Mouse (Mus musculus) limb, embryonic 14.5 days (tissue): ENCODE measurements around the gene Dvl1. TPM values are rescaled to one million over a fixed set of nuclear protein-coding genes. Genes with fewer than 3 reads are reported as not detected.

Experiments used
- ATAC-seq: fragments of 200-750 bp; cut with Nextera tagmentation; 2 replicates; pipeline ENCODE4 v1.8.0; 2017; ENCODE audit warnings: low read depth, moderate number of reproducible peaks, moderate TSS enrichment; ENCODE audit not compliant: low FRiP score
- DNase-seq: peaks from one replicate; pipeline ENCODE4 v3.0.0-alpha.2; 2015; ENCODE audit warnings: low spot score
- H3K27ac ChIP-seq: fragments of 300-500 bp; sonication (generic); replicated peaks from 2 replicates; pipeline ENCODE4 v1.5.1; 2014; ENCODE audit warnings: low read depth, mild to moderate bottlenecking, low read length, moderate library complexity, mixed read lengths
- H3K27me3 ChIP-seq: fragments of 300-500 bp; sonication (generic); 2 replicates; pipeline ENCODE4 v1.6.1; 2014; ENCODE audit warnings: low read length, mixed read lengths; ENCODE audit not compliant: control insufficient read depth, insufficient read depth
- H3K36me3 ChIP-seq: fragments of 300-500 bp; sonication (generic); 2 replicates; pipeline ENCODE4 v1.6.1; 2014; ENCODE audit warnings: mild to moderate bottlenecking, low read length, moderate library complexity, mixed read lengths; ENCODE audit not compliant: control insufficient read depth, insufficient read depth
- H3K4me1 ChIP-seq: fragments of 300-500 bp; sonication (generic); 2 replicates; pipeline ENCODE4 v1.6.1; 2014; ENCODE audit warnings: antibody characterized with exemption, low read length, mixed read lengths; ENCODE audit not compliant: control insufficient read depth, insufficient read depth
- H3K4me2 ChIP-seq: fragments of 300-500 bp; sonication (generic); replicated peaks from 2 replicates; pipeline ENCODE4 v1.6.1; 2014; ENCODE audit warnings: low read depth, mild to moderate bottlenecking, low read length, moderate library complexity; ENCODE audit not compliant: severe bottlenecking
- H3K4me3 ChIP-seq: fragments of 300-500 bp; sonication (generic); replicated peaks from 2 replicates; pipeline ENCODE4 v1.5.1; 2014; ENCODE audit warnings: low read length
- H3K9ac ChIP-seq: fragments of 300-500 bp; sonication (generic); 2 replicates; pipeline ENCODE4 v1.6.1; 2014; ENCODE audit warnings: mild to moderate bottlenecking, low read depth, low read length, moderate library complexity; ENCODE audit not compliant: severe bottlenecking
- H3K9me3 ChIP-seq: fragments of 300-500 bp; sonication (generic); 2 replicates; pipeline ENCODE4 v1.6.1; 2016; ENCODE audit warnings: low read length; ENCODE audit not compliant: control insufficient read depth
- POLR2A ChIP-seq: fragments of 200-500 bp; IDR thresholded peaks from 2 replicates; pipeline ENCODE4 v1.8.0; 2012; ENCODE audit warnings: inconsistent platforms, mild to moderate bottlenecking, moderate library complexity, borderline replicate concordance; ENCODE audit not compliant: insufficient read depth, insufficient read length; ENCODE audit errors: extremely low read depth
- WGBS: fragments of 180-500 bp; shearing (Covaris S2); extraction: QIAGEN DNeasy Blood & Tissue Kit; methylation state at CpG from one replicate; pipeline ENCODE4 v1.1.7; 2014; 5-methylcytosine and 5-hydroxymethylcytosine counted together
- polyA plus RNA-seq, 2 experiments: library from polyadenylated mRNA; depleted of rRNA in 1 of 2; stranded (reverse) in 1 of 2; unstranded in 1 of 2; fragments of >200 nt; fragmentation: Nextera tagmentation in 1 of 2; extraction: Ambion mirVana in 1 of 2; gene quantifications; 2 replicates each; pipeline versions ENCODE4 v1.2.1 to v1.2.3; 2012 to 2014

Gene Dvl1
- polyA plus RNA-seq, 2 experiments: 17.4 to 92.9 TPM

DNA sequence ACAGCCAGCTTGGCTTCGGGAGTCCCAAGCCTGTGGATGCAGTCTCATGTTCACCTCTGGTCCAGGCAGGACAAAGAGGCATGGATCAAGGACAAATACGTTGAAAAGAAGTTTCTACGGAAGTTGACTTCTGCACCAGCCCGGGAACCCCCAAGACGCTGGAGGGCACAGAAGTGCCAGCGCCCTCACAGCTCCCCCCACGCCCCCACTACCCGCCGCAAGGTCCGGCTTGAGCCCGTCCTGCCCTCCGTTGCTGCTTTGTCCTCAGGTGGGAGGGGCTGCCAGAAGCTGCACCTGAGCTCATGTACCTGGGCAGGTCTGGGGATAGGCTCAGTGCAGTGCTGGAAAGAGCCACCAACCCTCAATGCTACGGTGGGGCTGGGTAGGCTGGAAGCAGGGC is 56.0 kb downstream of the Dvl1 start:
- H3K4me1 ChIP-seq: no peaks in the 10 kb centered on the region
- H3K36me3 ChIP-seq: peaks cover 60% of the 10 kb centered on the region
- H3K27ac ChIP-seq: no peak overlapping the region
- no peak for TF ChIP-seq POLR2A
- ATAC-seq (no peak), DNase-seq (no peak)
- 90% methylated on average over 8 of the region's 13 CpGs for WGBS
- H3K4me2 ChIP-seq: no peak overlapping the region
- no peaks in the 10 kb centered on the region for H3K27me3 ChIP-seq
- no peak overlapping the region for H3K4me3 ChIP-seq
- no peaks in the 10 kb centered on the region for H3K9me3 ChIP-seq
- H3K9ac ChIP-seq: no peak overlapping the region

DNA sequence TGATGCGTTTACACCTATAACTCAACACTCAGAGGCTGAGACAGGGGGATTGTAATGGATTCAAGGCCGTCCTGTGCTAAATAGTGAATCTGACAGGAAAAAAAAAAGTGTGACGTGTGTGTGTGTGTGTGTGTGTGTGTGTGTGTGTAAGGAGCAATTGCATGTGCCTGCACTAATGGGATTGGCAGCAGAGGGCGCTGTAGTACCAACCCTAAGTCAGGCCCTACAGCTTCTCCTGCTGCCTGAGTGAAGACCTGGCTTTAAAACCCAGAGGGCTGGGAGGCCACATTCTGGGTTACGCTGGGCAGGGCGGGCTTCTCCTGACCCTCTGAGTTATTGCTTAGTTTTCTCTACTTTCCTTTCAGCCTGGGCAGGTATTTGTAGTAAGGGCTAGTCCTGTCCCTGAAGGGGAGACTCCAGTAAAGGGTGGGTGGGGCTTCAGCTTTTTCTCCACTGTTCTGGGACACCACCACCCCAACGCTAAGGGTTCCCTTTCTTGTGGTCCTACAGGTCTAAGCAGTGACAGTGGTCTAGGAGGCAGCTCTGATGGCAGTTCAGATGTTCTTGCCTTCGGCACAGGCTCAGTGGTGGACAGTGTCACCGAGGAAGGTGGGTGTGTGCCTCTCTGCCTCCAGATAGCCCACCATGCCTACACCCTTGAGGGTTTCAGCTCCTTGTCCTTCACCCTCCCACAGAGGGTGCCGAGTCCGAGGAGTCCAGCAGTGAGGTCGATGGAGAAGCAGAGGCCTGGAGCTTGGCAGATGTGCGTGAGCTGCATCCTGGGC is 57.3 kb downstream of the Dvl1 start:
- H3K27me3 ChIP-seq: no peaks in the 10 kb centered on the region
- H3K4me3 ChIP-seq: no peak overlapping the region
- no peak for TF ChIP-seq POLR2A
- H3K9me3 ChIP-seq: no peaks in the 10 kb centered on the region
- no peak overlapping the region for H3K9ac ChIP-seq
- peaks cover 47% of the 10 kb centered on the region for H3K36me3 ChIP-seq
- DNase-seq (no peak), ATAC-seq (no peak)
- no peak overlapping the region for H3K4me2 ChIP-seq
- H3K27ac ChIP-seq: no peak overlapping the region
- no peaks in the 10 kb centered on the region for H3K4me1 ChIP-seq
- WGBS: 89% methylated on average over 13 of the region's 13 CpGs

DNA sequence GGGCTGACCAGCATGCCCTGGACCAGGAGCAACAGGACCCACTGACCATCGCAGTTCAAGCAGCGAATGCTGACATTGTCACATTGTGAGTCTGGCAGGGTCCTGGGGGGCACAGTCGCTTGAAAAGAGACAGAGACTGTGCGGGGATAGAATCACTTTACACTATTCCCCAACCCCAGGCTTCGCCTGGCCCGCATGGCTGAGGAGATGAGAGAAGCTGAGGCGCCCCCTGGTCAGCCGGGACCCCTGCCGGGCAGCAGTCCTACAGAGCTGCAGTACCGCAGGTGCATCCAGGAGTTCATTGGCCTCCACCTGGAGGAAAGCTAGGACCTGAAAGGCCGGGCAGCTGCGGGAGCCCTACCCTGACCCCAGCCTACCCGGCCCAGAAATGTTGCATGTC is 58.4 kb downstream of the Dvl1 start:
- Histone ChIP-seq H3K9me3 (no peaks in the 10 kb centered on the region), H3K36me3 (peaks cover 37% of the 10 kb centered on the region), H3K9ac (no peak overlapping the region), H3K4me2 (no peak overlapping the region), H3K27me3 (no peaks in the 10 kb centered on the region), H3K4me3 (no peak overlapping the region), H3K4me1 (no peaks in the 10 kb centered on the region), H3K27ac (no peak overlapping the region)
- ATAC-seq (no peak), DNase-seq (no peak)
- TF ChIP-seq POLR2A: no peak
- 89% methylated on average over 10 of the region's 13 CpGs for WGBS

DNA sequence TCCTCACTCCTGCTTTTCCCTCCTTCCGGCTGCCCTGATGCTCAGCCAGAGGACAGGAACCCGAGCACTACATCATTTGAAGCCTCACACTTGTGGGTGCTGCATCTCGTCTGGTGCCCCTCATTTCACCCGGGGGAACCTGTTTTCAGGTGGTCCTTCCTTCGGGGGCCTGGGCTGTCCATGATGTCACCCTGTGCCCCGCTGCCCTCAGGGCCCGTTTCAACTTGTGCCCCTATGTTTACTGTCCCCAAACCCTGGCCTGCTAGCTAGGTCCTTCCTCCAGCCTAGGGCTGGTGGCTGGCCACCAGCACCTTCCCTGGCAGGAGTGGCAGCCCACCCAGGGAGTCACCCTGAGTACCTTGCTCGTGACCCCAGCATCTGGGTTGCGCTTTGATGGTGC is 58.9 kb downstream of the Dvl1 start:
- Histone ChIP-seq H3K27ac (no peak overlapping the region), H3K4me3 (no peak overlapping the region), H3K4me1 (no peaks in the 10 kb centered on the region), H3K4me2 (no peak overlapping the region), H3K9me3 (no peaks in the 10 kb centered on the region), H3K9ac (no peak overlapping the region), H3K27me3 (no peaks in the 10 kb centered on the region), H3K36me3 (peaks cover 32% of the 10 kb centered on the region)
- TF ChIP-seq POLR2A: no peak
- no peak for DNase-seq
- ATAC-seq: no peak
- whole genome bisulfite sequencing: 77% methylated on average over 8 of the region's 9 CpGs

DNA sequence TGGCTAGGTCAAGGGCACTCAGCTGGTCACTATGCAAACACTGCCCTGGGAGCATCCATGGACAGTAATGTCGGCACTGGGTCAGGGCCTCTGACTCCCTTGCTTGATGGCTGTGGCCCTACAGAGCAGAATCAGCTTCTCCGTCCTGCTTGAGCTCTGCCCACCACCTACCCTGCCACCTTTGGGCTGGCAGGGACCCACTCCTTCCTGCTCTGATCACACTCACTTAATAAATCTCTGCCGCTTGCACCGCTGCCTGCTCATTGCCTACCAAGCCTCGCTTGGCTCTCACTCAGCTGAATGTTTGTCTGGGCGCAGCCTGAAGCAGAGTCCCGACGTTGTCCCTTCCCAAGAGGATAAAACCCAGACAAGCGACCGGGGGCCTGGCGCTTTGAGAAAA is 59.8 kb downstream of the Dvl1 start:
- Histone ChIP-seq H3K4me2 (no peak overlapping the region), H3K4me3 (no peak overlapping the region), H3K9ac (no peak overlapping the region), H3K27me3 (no peaks in the 10 kb centered on the region), H3K27ac (no peak overlapping the region), H3K4me1 (no peaks in the 10 kb centered on the region), H3K9me3 (no peaks in the 10 kb centered on the region), H3K36me3 (peaks cover 23% of the 10 kb centered on the region)
- no peak for ATAC-seq
- WGBS: 88% methylated on average over 11 of the region's 11 CpGs
- no peak for TF ChIP-seq POLR2A
- DNase-seq: no peak

DNA sequence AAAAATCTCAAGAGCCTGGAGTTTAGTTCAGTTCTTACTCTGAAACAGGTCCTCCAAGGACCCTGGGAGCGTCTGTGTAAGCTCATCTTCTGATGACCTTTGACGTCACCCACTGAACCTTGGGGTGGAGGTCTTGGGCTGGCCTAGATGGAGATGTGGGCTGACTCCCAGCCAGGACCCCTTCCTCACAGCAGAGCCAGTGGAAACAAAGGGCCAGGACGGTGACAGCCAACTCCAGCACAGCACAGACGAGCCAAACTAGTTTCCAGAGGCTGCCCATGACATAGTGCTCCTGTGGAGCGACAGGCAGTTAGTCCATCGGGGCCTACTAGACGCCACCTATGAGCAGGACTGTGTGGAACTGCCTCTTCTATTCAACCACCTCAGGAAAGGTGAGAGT is 61.1 kb downstream of the Dvl1 start:
- no peak for TF ChIP-seq POLR2A
- no peak overlapping the region for H3K4me2 ChIP-seq
- H3K4me1 ChIP-seq: no peaks in the 10 kb centered on the region
- H3K36me3 ChIP-seq: peaks cover 12% of the 10 kb centered on the region
- no peak overlapping the region for H3K9ac ChIP-seq
- H3K27ac ChIP-seq: no peak overlapping the region
- no peak for DNase-seq
- no peaks in the 10 kb centered on the region for H3K27me3 ChIP-seq
- H3K4me3 ChIP-seq: no peak overlapping the region
- no peaks in the 10 kb centered on the region for H3K9me3 ChIP-seq
- 65% methylated on average over 7 of the region's 7 CpGs for WGBS
- ATAC-seq: no peak
